Mouse (Mus musculus): ENCODE data around the gene Glt8d1.

- no peak for TF ChIP-seq POLR2A (IDR thresholded peaks at IDR 0.05; ENCODE audit: borderline replicate concordance, extremely low read depth, insufficient read depth, insufficient read length, poor library complexity, severe bottlenecking)
- TF ChIP-seq CTCF (IDR thresholded peaks at IDR 0.05; ENCODE audit: borderline replicate concordance, extremely low read depth, insufficient read depth, insufficient read length): no peak
Observed at GRCm38 (mm10) chr14:31016063-31016462, 14.9 kb downstream of the Glt8d1 start.

Measured in brain, embryonic 14.5 days (tissue).